Mouse (Mus musculus) cortical plate, adult 2 months (tissue): Measurements from ENCODE around the gene Gm12166.

Experiments used
- CTCF ChIP-seq: fragments of 200-500 bp; IDR thresholded peaks from 2 replicates; pipeline ENCODE4 v1.5.1; 2011; ENCODE audit warnings: mild to moderate bottlenecking, control low read depth, low read length; ENCODE audit not compliant: insufficient read depth; ENCODE audit errors: extremely low read depth
- POLR2A ChIP-seq: fragments of 200-500 bp; IDR thresholded peaks from 2 replicates; pipeline ENCODE4 v1.6.1; 2011; ENCODE audit warnings: mild to moderate bottlenecking, low read length, control low read depth; ENCODE audit not compliant: insufficient read depth; ENCODE audit errors: extremely low read depth

- no peak for TF ChIP-seq POLR2A
- TF ChIP-seq CTCF = no peak
Measured at GRCm38 (mm10) chr11:46027952-46028814, 23.9 kb downstream of the Gm12166 start.
